Mouse (Mus musculus) heart, adult 2 months (tissue): ENCODE results near the gene Git2.

Source experiments
- CTCF ChIP-seq: fragments of 200-600 bp; IDR thresholded peaks from 2 replicates; pipeline ENCODE4 v1.8.1; 2022; ENCODE audit warnings: antibody characterized with exemption, mild to moderate bottlenecking, moderate library complexity
- POLR2A ChIP-seq: fragments of 200-500 bp; IDR thresholded peaks from 2 replicates; pipeline ENCODE4 v1.6.1; 2011; ENCODE audit warnings: mild to moderate bottlenecking, low read depth, low read length, control low read depth; ENCODE audit not compliant: insufficient read depth

DNA sequence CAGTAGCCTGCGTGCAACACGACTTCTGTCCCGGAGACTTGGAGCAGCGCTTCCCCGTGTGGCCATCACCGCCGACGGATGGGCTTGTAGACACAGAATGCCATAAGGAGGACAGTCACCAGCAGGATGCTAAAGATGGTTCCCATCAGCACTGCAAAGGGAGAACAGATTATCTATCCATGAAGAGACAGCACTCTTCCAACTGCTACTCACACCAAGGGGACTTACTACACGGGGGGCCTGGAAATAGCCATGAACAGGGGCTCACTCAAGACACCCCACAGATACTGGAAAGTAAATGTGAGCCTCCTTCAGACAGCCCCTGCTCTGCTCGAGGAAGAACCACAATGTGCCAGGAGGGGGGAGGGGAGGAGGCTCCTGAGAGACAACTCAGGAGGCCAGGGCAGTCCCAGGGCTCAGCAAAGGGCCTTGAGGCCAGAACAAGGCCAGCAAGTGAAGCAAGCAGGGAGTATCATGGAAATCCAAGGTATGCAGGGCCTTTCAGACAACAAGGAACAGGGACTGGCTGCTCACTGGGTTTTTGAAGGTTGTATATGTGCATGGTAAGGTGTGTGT lies 34.0 kb upstream of the Git2 start:
- no peak for TF ChIP-seq POLR2A
- TF ChIP-seq CTCF: no peak
